Mouse (Mus musculus) CD4-positive naive resting alpha-beta T cell, adult 57 days (primary cell): Measurements from ENCODE around the gene Olfr62. TPM values are rescaled to one million over a fixed set of nuclear protein-coding genes. Genes with fewer than 3 reads are reported as not detected.

ENCODE experiments used
- total RNA-seq: library from RNA; stranded (reverse); gene quantifications from one replicate; pipeline ENCODE4 v1.2.4, GENCODE M21; 2023

The Olfr62 gene
- total RNA-seq: not detected

GRCm38 (mm10) chr4:118658652-118659051 is at the start of gene Olfr62:
Olfr62 (plus strand) TSS chr4:118658952.

GRCm38 (mm10) chr4:118620279-118620966 is 38.3 kb upstream of the Olfr62 start, which contains the start of the genes Cfap57 and Ebna1bp2:
Cfap57 (minus strand) TSS chr4:118620777.
Ebna1bp2 (plus strand) TSS chr4:118620799.

GRCm38 (mm10) chr4:118692412-118692973 is 33.7 kb downstream of the Olfr62 start, which contains the start of gene Olfr1342:
Olfr1342 (minus strand) TSS chr4:118692756.

GRCm38 (mm10) chr4:118703223-118703622 is 44.5 kb downstream of the Olfr62 start, which contains the start of gene Olfr1341:
Olfr1341 (plus strand) TSS chr4:118703523.

Other genes with a start within 250 kb of the Olfr62 start
- 71.8 TPM for gene Szt2, start 249.7 kb upstream of the Olfr62 start, total RNA-seq
- 73.3 TPM for gene Med8, start 249.6 kb upstream of the Olfr62 start, total RNA-seq
- gene Elovl1, start 230.9 kb upstream of the Olfr62 start, total RNA-seq: 40.2 TPM
- gene Cdc20, start 221.6 kb upstream of the Olfr62 start, total RNA-seq: 2.9 TPM
- 0.33 TPM for gene Mpl, start 201.4 kb upstream of the Olfr62 start, total RNA-seq
- 0.68 TPM for gene Tie1, start 168.9 kb upstream of the Olfr62 start, total RNA-seq
- gene 2610528J11Rik, start 132.0 kb upstream of the Olfr62 start, total RNA-seq: not detected
- gene Tmem125, start 114.9 kb upstream of the Olfr62 start, total RNA-seq: not detected
- not detected for gene Cfap57, start 38.2 kb upstream of the Olfr62 start, total RNA-seq
- 66.0 TPM for gene Ebna1bp2, start 38.2 kb upstream of the Olfr62 start, total RNA-seq
- not detected for gene Olfr1342, start 33.8 kb downstream of the Olfr62 start, total RNA-seq
- not detected for gene Olfr1341, start 44.6 kb downstream of the Olfr62 start, total RNA-seq
- gene Olfr1340, start 61.2 kb downstream of the Olfr62 start, total RNA-seq: not detected
- gene Olfr1339, start 73.2 kb downstream of the Olfr62 start, total RNA-seq: not detected
- gene Olfr1338, start 99.8 kb downstream of the Olfr62 start, total RNA-seq: not detected
- gene Olfr1337, start 123.6 kb downstream of the Olfr62 start, total RNA-seq: not detected
- not detected for gene Olfr1335, start 151.0 kb downstream of the Olfr62 start, total RNA-seq
- gene Olfr1333, start 177.3 kb downstream of the Olfr62 start, total RNA-seq: not detected
- gene Olfr1331, start 205.7 kb downstream of the Olfr62 start, total RNA-seq: not detected
- not detected for gene Olfr1330, start 229.6 kb downstream of the Olfr62 start, total RNA-seq